Mouse (Mus musculus) hindbrain, embryonic 12.5 days (tissue): ENCODE measurements at regions not wholly inside any gene's neighbourhood (a gene's known extent, or its start where the extent isn't known, plus 50 kb on each side); places are given as distances from the start of the nearest gene placed in this dataset.

Source experiments
- ATAC-seq: fragments of 200-750 bp; cut with Nextera tagmentation; 2 replicates; pipeline ENCODE4 v1.8.0; 2017; ENCODE audit warnings: moderate TSS enrichment; ENCODE audit not compliant: low FRiP score
- H3K27ac ChIP-seq: fragments of 300-500 bp; sonication (generic); 2 replicates; pipeline ENCODE4 v1.5.1; 2016; ENCODE audit warnings: mild to moderate bottlenecking
- H3K27me3 ChIP-seq: fragments of 300-500 bp; sonication (generic); 2 replicates; pipeline ENCODE4 v1.6.1; 2016; ENCODE audit warnings: mild to moderate bottlenecking
- H3K36me3 ChIP-seq: fragments of 300-500 bp; sonication (generic); 2 replicates; pipeline ENCODE4 v1.6.1; 2016; ENCODE audit warnings: mild to moderate bottlenecking
- H3K4me1 ChIP-seq: fragments of 300-500 bp; sonication (generic); 2 replicates; pipeline ENCODE4 v1.6.1; 2016
- H3K4me2 ChIP-seq: fragments of 300-500 bp; sonication (generic); replicated peaks from 2 replicates; pipeline ENCODE4 v1.6.1; 2016; ENCODE audit warnings: mild to moderate bottlenecking
- H3K4me3 ChIP-seq: fragments of 300-500 bp; sonication (generic); 2 replicates; pipeline ENCODE4 v1.5.1; 2016; ENCODE audit warnings: mild to moderate bottlenecking
- H3K9ac ChIP-seq: fragments of 300-500 bp; sonication (generic); 2 replicates; pipeline ENCODE4 v1.6.1; 2016; ENCODE audit warnings: mild to moderate bottlenecking, moderate library complexity
- H3K9me3 ChIP-seq: fragments of 300-500 bp; sonication (generic); replicated peaks from 2 replicates; pipeline ENCODE4 v1.6.1; 2016; ENCODE audit warnings: mild to moderate bottlenecking
- WGBS: fragments of 180-500 bp; shearing (Covaris S2); methylation state at CpG from one replicate; pipeline ENCODE4 v1.1.7; 2016; 5-methylcytosine and 5-hydroxymethylcytosine counted together

- Histone ChIP-seq H3K36me3 (no peaks in the 10 kb centered on the region), H3K27ac (no peak overlapping the region), H3K9me3 (no peaks in the 10 kb centered on the region), H3K4me2 (no peak overlapping the region), H3K4me3 (no peak overlapping the region), H3K27me3 (no peaks in the 10 kb centered on the region), H3K4me1 (peaks cover 11% of the 10 kb centered on the region), H3K9ac (no peak overlapping the region)
- ATAC-seq = no peak
- 65% methylated on average over 8 of the region's 8 CpGs for WGBS
Observed at GRCm38 (mm10) chr11:19119927-19120827, 101.4 kb upstream of the Meis1 start.

GRCm38 (mm10) chr11:19120871-19121270, 102.1 kb upstream of the Meis1 start:
- Histone ChIP-seq H3K4me2 (no peak overlapping the region), H3K9me3 (no peaks in the 10 kb centered on the region), H3K36me3 (no peaks in the 10 kb centered on the region), H3K9ac (no peak overlapping the region), H3K4me1 (peaks cover 11% of the 10 kb centered on the region), H3K4me3 (no peak overlapping the region), H3K27me3 (no peaks in the 10 kb centered on the region), H3K27ac (no peak overlapping the region)
- no peak for ATAC-seq
- 55% methylated on average over 3 of the region's 3 CpGs for WGBS

- Histone ChIP-seq H3K4me1 (0 out of 2 replicates have a peak, but pooled peaks cover 2% of the 10 kb centered on the region), H3K9me3 (no peaks in the 10 kb centered on the region), H3K27me3 (no peaks in the 10 kb centered on the region), H3K27ac (no peak overlapping the region), H3K4me2 (no peak overlapping the region), H3K4me3 (no peak overlapping the region), H3K9ac (no peak overlapping the region), H3K36me3 (no peaks in the 10 kb centered on the region)
- no peak for ATAC-seq
- WGBS = 61% methylated on average over 2 of the region's 2 CpGs
Observed at GRCm38 (mm10) chr11:19135375-19136050, 116.7 kb upstream of the Meis1 start.

DNA sequence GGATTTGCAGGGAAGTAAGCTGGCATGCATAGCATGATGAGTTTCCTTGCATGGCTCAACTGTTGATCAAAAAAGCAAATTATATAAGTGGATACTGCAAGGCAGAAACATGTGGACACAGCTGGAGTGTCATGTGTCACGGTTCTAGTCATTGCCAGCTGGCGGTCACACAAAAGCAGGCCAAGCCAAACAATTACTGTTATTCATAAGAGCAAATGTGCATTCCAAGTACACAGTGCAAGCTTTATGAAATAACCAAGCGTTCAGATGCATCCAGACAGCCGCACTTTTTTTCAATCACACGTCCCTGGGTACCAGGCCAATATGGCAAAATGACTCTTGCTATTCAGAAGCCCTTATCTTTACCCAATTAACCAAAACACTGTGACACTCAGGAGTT, 119.6 kb upstream of the Meis1 start:
- H3K9me3 ChIP-seq = no peaks in the 10 kb centered on the region
- 0 out of 2 replicates have a peak, but pooled peaks cover 2% of the 10 kb centered on the region for H3K4me1 ChIP-seq
- no peak for ATAC-seq
- H3K27ac ChIP-seq = no peak overlapping the region
- H3K4me2 ChIP-seq = no peak overlapping the region
- no peak overlapping the region for H3K4me3 ChIP-seq
- no peaks in the 10 kb centered on the region for H3K27me3 ChIP-seq
- 38% methylated on average over 5 of the region's 5 CpGs for WGBS
- no peaks in the 10 kb centered on the region for H3K36me3 ChIP-seq
- H3K9ac ChIP-seq = no peak overlapping the region

- 78% methylated on average over 2 of the region's 2 CpGs for WGBS
- no peak overlapping the region for H3K4me2 ChIP-seq
- no peak for ATAC-seq
- no peaks in the 10 kb centered on the region for H3K36me3 ChIP-seq
- 0 out of 2 replicates have a peak, but pooled peaks cover 2% of the 10 kb centered on the region for H3K4me1 ChIP-seq
- H3K4me3 ChIP-seq = no peak overlapping the region
- H3K27me3 ChIP-seq = no peaks in the 10 kb centered on the region
- H3K9me3 ChIP-seq = no peaks in the 10 kb centered on the region
- H3K9ac ChIP-seq = no peak overlapping the region
- no peak overlapping the region for H3K27ac ChIP-seq
Observed at GRCm38 (mm10) chr11:19138831-19139230, 120.0 kb upstream of the Meis1 start.

DNA sequence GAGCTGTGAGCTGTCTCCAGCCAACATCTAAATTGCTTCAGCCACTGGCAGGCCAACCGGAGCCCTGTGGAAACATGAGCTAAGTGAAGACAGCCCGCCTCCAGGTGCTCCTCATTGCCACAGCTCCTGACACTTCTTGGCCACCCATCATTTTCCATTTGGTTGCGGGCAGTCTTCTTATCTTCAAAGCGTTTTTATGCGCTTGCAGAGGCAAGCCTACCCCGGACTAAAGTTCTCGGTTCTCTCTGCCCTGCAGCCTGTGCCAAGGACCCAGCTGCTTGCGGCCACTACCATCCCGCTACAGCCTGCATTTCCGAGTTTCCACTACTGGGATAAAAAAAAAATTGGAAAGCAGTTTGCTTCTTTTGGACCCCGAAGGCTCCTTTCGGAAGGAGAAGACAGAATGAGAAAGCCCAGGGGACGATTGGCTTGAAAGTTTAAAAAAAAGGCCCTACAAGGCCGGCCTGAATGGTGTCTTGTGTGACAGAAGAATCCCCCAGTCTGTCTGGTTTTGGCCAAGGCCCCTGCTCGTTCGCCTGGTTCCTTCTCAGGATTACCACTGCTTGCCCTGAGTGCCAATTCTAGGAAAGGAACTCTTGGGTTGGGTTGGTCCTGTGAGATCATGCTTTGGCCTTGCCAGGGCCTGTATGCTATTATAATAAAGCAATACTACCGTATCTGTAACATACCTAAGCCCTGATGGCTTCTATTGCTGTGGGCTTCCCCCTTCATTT, 124.6 kb upstream of the Meis1 start:
- no peaks in the 10 kb centered on the region for H3K9me3 ChIP-seq
- 76% methylated on average over 17 of the region's 17 CpGs for WGBS
- H3K27ac ChIP-seq = no peak overlapping the region
- 0 out of 2 replicates have a peak, but pooled peaks cover 2% of the 10 kb centered on the region for H3K4me1 ChIP-seq
- ATAC-seq = no peak
- H3K9ac ChIP-seq = no peak overlapping the region
- no peaks in the 10 kb centered on the region for H3K36me3 ChIP-seq
- no peak overlapping the region for H3K4me2 ChIP-seq
- H3K4me3 ChIP-seq = no peak overlapping the region
- no peaks in the 10 kb centered on the region for H3K27me3 ChIP-seq

GRCm38 (mm10) chr11:19144506-19144905, 125.7 kb upstream of the Meis1 start:
- no peak for ATAC-seq
- 84% methylated on average over 6 of the region's 6 CpGs for WGBS
- Histone ChIP-seq H3K4me3 (no peak overlapping the region), H3K27me3 (no peaks in the 10 kb centered on the region), H3K27ac (no peak overlapping the region), H3K4me1 (no peaks in the 10 kb centered on the region), H3K36me3 (no peaks in the 10 kb centered on the region), H3K9me3 (no peaks in the 10 kb centered on the region), H3K4me2 (no peak overlapping the region), H3K9ac (no peak overlapping the region)

DNA sequence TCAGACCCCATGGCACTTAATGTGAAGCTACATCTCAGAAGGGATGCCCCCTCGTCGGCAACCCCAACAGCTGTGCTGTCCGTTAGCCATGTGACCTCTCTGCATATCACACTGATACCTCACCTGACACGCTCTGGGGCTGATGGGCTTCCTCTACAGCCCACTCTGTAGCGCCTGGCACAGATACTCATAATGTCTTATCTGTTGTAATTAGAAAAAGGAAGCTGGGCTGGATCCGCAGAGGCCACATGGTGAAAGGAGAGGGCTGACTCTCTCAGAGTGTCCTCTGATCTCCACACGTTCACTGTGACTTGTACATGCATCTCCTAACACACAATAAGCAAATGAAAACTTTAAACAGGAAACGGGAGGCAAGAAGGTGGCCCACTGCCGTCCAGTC, 126.5 kb upstream of the Meis1 start:
- H3K9ac ChIP-seq = no peak overlapping the region
- H3K36me3 ChIP-seq = no peaks in the 10 kb centered on the region
- H3K9me3 ChIP-seq = no peaks in the 10 kb centered on the region
- no peak for ATAC-seq
- H3K4me2 ChIP-seq = no peak overlapping the region
- peaks cover 3% of the 10 kb centered on the region; the same call in 1 of the 2 replicates for H3K4me1 ChIP-seq
- no peak overlapping the region for H3K4me3 ChIP-seq
- 86% methylated on average over 9 of the region's 9 CpGs for WGBS
- no peaks in the 10 kb centered on the region for H3K27me3 ChIP-seq
- no peak overlapping the region for H3K27ac ChIP-seq

DNA sequence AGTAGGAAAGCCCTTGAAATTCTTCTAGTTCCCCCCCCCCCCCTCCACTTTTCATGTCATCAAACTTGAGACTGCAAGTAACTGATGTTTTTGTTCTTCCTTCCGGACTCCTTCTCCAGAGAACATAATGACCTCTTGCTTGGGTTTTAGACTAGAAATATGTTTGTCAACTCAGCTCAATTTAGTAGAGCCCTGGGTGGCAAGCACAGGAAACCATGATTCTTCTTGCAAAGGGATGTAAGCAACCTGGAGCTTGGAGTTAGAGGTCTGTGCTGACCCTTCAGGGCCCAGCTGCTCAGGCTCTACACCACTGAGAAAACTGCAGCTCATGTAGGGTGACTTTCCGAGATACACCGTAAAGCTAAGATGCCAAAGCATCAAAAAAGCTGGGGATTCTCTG, 127.2 kb upstream of the Meis1 start:
- H3K27me3 ChIP-seq = no peaks in the 10 kb centered on the region
- WGBS = 77% methylated on average over 3 of the region's 3 CpGs
- ATAC-seq = no peak
- H3K4me3 ChIP-seq = no peak overlapping the region
- no peak overlapping the region for H3K4me2 ChIP-seq
- no peak overlapping the region for H3K9ac ChIP-seq
- H3K9me3 ChIP-seq = no peaks in the 10 kb centered on the region
- H3K27ac ChIP-seq = no peak overlapping the region
- H3K4me1 ChIP-seq = peaks cover 3% of the 10 kb centered on the region; the same call in 1 of the 2 replicates
- no peaks in the 10 kb centered on the region for H3K36me3 ChIP-seq

DNA sequence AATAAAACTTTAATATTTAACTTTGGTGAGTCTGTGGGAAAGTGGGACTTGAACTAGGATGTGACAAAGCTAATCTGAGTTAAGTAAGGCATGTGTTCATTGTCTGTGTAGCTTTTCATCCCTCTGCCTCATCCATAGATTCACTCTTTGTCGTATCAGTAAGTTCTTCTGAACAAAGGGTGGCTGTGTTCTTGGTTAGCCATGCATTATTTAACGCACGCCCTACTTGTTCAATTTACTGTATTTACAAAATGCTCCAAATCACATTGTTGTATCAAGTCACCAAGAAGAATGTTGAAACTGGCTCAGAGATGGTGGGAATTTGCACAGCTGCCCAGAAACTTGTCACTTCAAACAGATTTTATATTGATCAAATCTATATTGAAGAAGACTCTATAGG, 132.2 kb upstream of the Meis1 start:
- H3K4me1 ChIP-seq = peaks cover 3% of the 10 kb centered on the region; the same call in 1 of the 2 replicates
- ATAC-seq = no peak

GRCm38 (mm10) chr11:19153714-19154113, 134.9 kb upstream of the Meis1 start:
- no peak overlapping the region for H3K27ac ChIP-seq
- H3K4me3 ChIP-seq = no peak overlapping the region
- no peak overlapping the region for H3K9ac ChIP-seq
- ATAC-seq = no peak
- 86% methylated on average over 4 of the region's 4 CpGs for WGBS
- H3K4me2 ChIP-seq = no peak overlapping the region
- no peaks in the 10 kb centered on the region for H3K36me3 ChIP-seq
- peaks cover 3% of the 10 kb centered on the region; the same call in 1 of the 2 replicates for H3K4me1 ChIP-seq
- no peaks in the 10 kb centered on the region for H3K9me3 ChIP-seq
- H3K27me3 ChIP-seq = no peaks in the 10 kb centered on the region

More for the DNA sequence above, 132.2 kb upstream of the Meis1 start:
- H3K27me3 ChIP-seq = no peaks in the 10 kb centered on the region
- no peak overlapping the region for H3K27ac ChIP-seq
- no peak overlapping the region for H3K4me2 ChIP-seq
- no peaks in the 10 kb centered on the region for H3K9me3 ChIP-seq
- no peak overlapping the region for H3K4me3 ChIP-seq
- H3K9ac ChIP-seq = no peak overlapping the region
- no peaks in the 10 kb centered on the region for H3K36me3 ChIP-seq
- WGBS = 66% methylated on average over 3 of the region's 3 CpGs
